Mouse (Mus musculus) midbrain, embryonic 16.5 days (tissue): ENCODE measurements around the gene Rps27l. TPM values are rescaled to one million over a fixed set of nuclear protein-coding genes. Genes with fewer than 3 reads are reported as not detected.

ENCODE experiments used
- ATAC-seq: fragments of 200-750 bp; cut with Nextera tagmentation; 2 replicates; pipeline ENCODE4 v1.8.0; 2017; ENCODE audit warnings: moderate TSS enrichment
- H3K27ac ChIP-seq: fragments of 300-500 bp; sonication (generic); 2 replicates; pipeline ENCODE4 v1.5.1; 2014; ENCODE audit warnings: mild to moderate bottlenecking, low read length, mixed read lengths
- H3K27me3 ChIP-seq: fragments of 300-500 bp; sonication (generic); 2 replicates; pipeline ENCODE4 v1.6.1; 2014; ENCODE audit warnings: low read depth, low read length, mixed read lengths; ENCODE audit not compliant: control insufficient read depth, insufficient read depth
- H3K36me3 ChIP-seq: fragments of 300-500 bp; sonication (generic); 2 replicates; pipeline ENCODE4 v1.6.1; 2014; ENCODE audit warnings: mild to moderate bottlenecking, low read length, moderate library complexity, mixed read lengths; ENCODE audit not compliant: control insufficient read depth, insufficient read depth
- H3K4me1 ChIP-seq: fragments of 300-500 bp; sonication (generic); 2 replicates; pipeline ENCODE4 v1.6.1; 2014; ENCODE audit warnings: mild to moderate bottlenecking, low read length, mixed read lengths; ENCODE audit not compliant: control insufficient read depth, insufficient read depth
- H3K4me2 ChIP-seq: fragments of 300-500 bp; sonication (generic); 2 replicates; pipeline ENCODE4 v1.6.1; 2014; ENCODE audit warnings: mild to moderate bottlenecking, low read length, mixed read lengths
- H3K4me3 ChIP-seq: fragments of 300-500 bp; sonication (generic); 2 replicates; pipeline ENCODE4 v1.5.1; 2014; ENCODE audit warnings: low read depth, mild to moderate bottlenecking, low read length, moderate library complexity, mixed read lengths
- H3K9ac ChIP-seq: fragments of 300-500 bp; sonication (generic); 2 replicates; pipeline ENCODE4 v1.6.1; 2014; ENCODE audit warnings: low read depth, low read length, mixed read lengths
- H3K9me3 ChIP-seq: fragments of 300-500 bp; sonication (generic); replicated peaks from 2 replicates; pipeline ENCODE4 v1.6.1; 2014; ENCODE audit warnings: mild to moderate bottlenecking, low read length, mixed read lengths; ENCODE audit not compliant: control insufficient read depth, poor library complexity, severe bottlenecking
- WGBS: fragments of 180-500 bp; shearing (Covaris S2); extraction: QIAGEN DNeasy Blood & Tissue Kit; methylation state at CpG from one replicate; pipeline ENCODE4 v1.1.7; 2014; 5-methylcytosine and 5-hydroxymethylcytosine counted together
- polyA plus RNA-seq: library from polyadenylated mRNA; unstranded; fragments of >200 nt; fragmentation: Nextera tagmentation; extraction: Ambion mirVana; gene quantifications from 2 replicates; pipeline ENCODE4 v1.2.1, GENCODE M21; 2015

Gene Rps27l
- polyA plus RNA-seq, 1 experiment from 2014 or later, result 157 TPM

DNA sequence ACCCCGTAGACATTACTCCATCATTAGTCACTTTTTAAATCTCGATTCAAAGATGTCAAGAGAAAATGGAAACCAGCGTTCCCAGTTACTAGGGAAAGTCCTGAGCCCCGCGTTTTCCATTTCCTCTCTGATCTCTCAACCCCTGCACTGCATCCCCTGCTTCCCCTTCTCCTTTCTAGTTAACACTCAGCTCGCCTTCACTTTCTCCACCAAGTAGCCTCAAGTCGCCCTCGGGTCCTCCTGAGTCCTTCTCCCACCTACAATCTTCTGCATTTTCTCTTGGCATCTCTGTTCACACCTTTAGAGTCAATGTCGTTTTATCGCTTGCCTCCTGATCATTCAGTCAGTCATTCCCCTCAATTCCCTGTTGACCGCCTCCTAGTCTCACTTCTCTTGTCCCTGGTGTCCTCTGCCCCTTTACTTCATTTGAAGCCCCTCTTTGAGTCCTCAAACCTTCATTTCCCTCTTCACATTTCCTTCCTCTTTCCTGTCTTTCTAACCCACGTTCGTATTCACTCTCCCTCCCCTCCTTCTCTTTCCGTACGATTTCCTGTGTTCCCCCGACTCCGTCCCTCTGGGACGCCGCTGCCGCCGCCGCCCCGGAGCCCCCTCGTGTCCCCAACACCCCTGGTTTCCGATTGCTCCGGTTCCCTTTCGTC is 27.1 kb upstream of the Rps27l start:
- peak overlapping the region; percentile 90 for H3K4me2 ChIP-seq
- H3K27me3 ChIP-seq, result no peaks in the 10 kb centered on the region
- WGBS, result 3% methylated on average over 27 of the region's 27 CpGs
- H3K9ac ChIP-seq, result peak overlapping the region; percentile 95
- peak overlapping the region; percentile 93 for H3K27ac ChIP-seq
- peaks cover 21% of the 10 kb centered on the region for H3K4me1 ChIP-seq
- ATAC-seq, result no peak
- no peaks in the 10 kb centered on the region for H3K9me3 ChIP-seq
- H3K4me3 ChIP-seq, result peak overlapping the region; percentile 94
- no peaks in the 10 kb centered on the region for H3K36me3 ChIP-seq

DNA sequence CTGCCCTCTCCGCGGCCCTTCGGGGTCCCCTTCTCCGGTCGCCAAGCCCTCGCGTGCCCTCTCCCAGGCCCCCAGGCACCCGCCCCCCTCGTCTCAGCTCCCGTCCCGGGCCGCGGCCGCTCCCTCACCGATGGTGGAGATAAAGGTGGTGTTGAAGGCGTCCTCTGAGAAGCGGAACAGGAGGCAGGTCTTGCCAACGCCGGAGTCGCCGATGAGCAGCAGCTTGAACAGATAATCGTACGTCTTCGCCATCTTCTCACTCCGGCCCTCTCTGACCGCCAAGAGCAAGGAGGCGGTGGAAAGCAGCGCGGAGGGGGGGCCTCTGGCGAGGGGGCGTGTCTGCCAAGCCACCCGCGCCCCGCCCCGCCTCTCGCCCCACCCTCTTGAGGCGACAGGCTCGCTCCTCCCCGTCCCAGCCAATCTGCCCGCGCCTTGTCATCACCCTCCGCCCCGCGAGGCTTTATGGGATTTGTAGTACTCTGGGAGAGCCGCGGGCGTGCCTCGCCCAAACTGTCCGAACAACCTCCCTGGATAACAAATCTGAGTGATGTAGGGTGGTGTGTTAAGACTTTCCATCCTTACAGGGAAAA is 26.4 kb upstream of the Rps27l start, which contains the start of gene Rab8b:
Gene Rab8b, minus strand, starts transcription at position 306 of the 590 bp plus-strand sequence.
- Histone ChIP-seq H3K4me1 (peaks cover 21% of the 10 kb centered on the region), H3K4me2 (peak within 1 kb of the TSS; percentile 90), H3K9me3 (no peaks in the 10 kb centered on the region), H3K27ac (peak within 1 kb of the TSS; percentile 93), H3K9ac (peak within 1 kb of the TSS; percentile 95), H3K36me3 (no peaks in the 10 kb centered on the region), H3K4me3 (peak within 1 kb of the TSS; percentile 94), H3K27me3 (no peaks in the 10 kb centered on the region)
- ATAC-seq, result peak; percentile 99
- under 1% methylated on average over 39 of the region's 49 CpGs for WGBS

DNA sequence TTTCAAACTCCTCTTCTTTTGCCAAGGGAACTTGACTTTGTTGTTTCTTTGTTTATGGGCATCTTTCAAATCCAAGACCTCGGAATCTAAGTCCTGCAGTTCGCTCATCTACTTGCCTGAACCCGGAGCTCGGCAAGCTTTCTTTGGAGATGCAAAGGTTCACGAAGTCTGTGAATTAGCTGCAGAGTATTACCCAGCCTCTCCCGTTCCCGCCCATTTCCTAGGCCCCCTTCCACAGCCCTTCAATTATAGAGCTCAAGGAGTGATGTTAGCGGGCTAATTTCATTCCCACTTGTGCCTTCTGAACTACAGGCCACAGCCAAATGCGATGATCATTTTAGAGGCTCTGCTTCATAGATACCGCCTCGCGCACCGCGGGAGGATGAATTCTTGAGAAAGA is 25.9 kb upstream of the Rps27l start:
- Histone ChIP-seq H3K4me1 (peaks cover 21% of the 10 kb centered on the region), H3K27ac (peak overlapping the region; percentile 78), H3K9me3 (no peaks in the 10 kb centered on the region), H3K27me3 (no peaks in the 10 kb centered on the region), H3K36me3 (no peaks in the 10 kb centered on the region), H3K4me2 (peak overlapping the region; percentile 78), H3K9ac (peak overlapping the region; percentile 57), H3K4me3 (peak overlapping the region; percentile 94)
- peak; percentile 64 for ATAC-seq
- WGBS, result under 1% methylated on average over 14 of the region's 14 CpGs

DNA sequence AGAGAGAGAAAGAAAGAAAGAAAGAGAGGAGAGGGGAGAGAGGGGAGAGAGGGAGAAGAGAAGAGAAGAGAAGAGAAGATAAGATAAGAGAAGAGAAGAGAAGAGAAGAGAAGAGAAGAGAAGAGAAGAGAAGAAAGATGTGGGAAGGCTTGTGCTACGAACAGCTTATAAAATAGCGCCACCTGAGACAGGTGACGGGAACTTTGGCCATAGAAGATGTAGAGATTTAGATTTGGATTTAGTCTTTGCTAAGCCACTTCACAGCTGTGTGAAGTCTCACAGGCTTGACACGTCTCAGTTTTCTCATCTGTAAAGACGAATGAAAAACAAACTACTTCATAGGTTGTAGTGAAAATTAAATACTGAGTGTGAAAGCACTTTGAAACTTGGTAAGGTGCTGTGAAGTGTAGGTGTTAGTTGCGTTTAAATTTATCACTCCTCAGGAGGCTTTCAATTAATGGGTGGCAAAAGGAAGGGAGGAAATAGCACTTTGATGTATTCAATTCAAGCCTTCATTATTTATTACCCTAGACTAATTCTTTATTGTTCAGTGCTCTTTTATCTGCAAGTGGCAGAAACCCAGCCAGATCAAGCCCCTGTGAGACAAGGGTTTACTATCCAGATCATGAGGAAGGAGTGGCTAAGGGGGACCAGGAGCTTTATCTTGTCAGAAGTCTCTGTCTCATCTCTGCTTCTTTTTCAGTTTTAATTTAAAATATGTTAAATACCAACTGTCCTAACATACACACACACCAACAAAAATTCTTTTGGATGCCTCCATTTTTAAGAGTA is 25.2 kb upstream of the Rps27l start:
- H3K27ac ChIP-seq, result no peak overlapping the region
- H3K36me3 ChIP-seq, result no peaks in the 10 kb centered on the region
- no peaks in the 10 kb centered on the region for H3K27me3 ChIP-seq
- H3K9me3 ChIP-seq, result no peaks in the 10 kb centered on the region
- H3K9ac ChIP-seq, result no peak overlapping the region
- H3K4me3 ChIP-seq, result no peak overlapping the region; the same call in 1 of the 2 replicates
- ATAC-seq, result no peak
- peaks cover 21% of the 10 kb centered on the region for H3K4me1 ChIP-seq
- 10% methylated on average over 6 of the region's 6 CpGs for WGBS
- peak overlapping the region; percentile 78; the same call in 1 of the 2 replicates for H3K4me2 ChIP-seq

DNA sequence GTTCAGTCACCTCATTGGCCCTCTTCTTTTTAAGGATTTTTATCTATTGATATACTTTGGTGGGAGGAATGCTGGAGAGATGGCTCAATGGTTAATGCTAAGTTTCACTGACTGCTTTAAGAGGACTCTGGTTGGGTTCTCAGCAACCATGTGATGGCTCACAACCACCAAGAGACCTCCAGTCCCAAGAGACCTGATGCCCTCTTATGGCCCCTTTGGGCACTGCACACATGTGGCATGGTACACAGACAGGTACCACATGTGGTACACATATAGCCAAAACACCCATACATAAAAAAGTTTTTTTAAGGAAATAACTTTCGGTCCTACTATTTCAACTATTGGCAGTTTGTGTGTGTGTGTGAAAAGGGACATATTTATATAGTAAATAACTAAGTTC is 23.8 kb upstream of the Rps27l start:
- no peak overlapping the region for H3K9ac ChIP-seq
- no peak overlapping the region for H3K4me3 ChIP-seq
- H3K4me1 ChIP-seq, result peaks cover 21% of the 10 kb centered on the region
- no peak for ATAC-seq
- 97% methylated on average over 1 of the region's 1 CpGs for WGBS
- no peaks in the 10 kb centered on the region for H3K9me3 ChIP-seq
- no peak overlapping the region for H3K4me2 ChIP-seq
- H3K27ac ChIP-seq, result no peak overlapping the region
- H3K36me3 ChIP-seq, result no peaks in the 10 kb centered on the region
- H3K27me3 ChIP-seq, result no peaks in the 10 kb centered on the region

DNA sequence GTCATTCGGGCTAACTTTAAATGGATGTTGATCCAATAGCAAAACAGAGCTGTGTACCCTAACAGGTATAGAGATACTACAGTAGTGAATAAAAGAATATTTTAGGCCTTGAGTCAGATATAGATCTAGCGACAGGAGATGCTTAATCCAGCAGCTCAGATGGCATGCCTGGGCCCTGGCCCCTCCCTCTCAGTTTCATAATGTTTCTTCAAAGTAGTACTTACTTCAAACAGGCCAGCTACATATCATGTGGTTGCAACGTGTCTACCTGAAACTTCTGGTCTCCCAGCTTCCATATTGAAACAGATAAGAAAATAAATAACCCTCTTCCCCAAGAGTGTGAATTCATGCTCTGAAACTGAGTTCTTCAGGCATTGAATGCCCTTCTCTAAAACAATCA is 20.0 kb upstream of the Rps27l start:
- WGBS, result 88% methylated on average over 3 of the region's 3 CpGs
- no peak overlapping the region for H3K27ac ChIP-seq
- H3K36me3 ChIP-seq, result no peaks in the 10 kb centered on the region
- 0 out of 2 replicates have a peak, but pooled peaks cover 2% of the 10 kb centered on the region for H3K4me1 ChIP-seq
- H3K4me2 ChIP-seq, result no peak overlapping the region
- ATAC-seq, result no peak
- no peak overlapping the region for H3K9ac ChIP-seq
- no peak overlapping the region for H3K4me3 ChIP-seq
- H3K27me3 ChIP-seq, result no peaks in the 10 kb centered on the region
- no peaks in the 10 kb centered on the region for H3K9me3 ChIP-seq

DNA sequence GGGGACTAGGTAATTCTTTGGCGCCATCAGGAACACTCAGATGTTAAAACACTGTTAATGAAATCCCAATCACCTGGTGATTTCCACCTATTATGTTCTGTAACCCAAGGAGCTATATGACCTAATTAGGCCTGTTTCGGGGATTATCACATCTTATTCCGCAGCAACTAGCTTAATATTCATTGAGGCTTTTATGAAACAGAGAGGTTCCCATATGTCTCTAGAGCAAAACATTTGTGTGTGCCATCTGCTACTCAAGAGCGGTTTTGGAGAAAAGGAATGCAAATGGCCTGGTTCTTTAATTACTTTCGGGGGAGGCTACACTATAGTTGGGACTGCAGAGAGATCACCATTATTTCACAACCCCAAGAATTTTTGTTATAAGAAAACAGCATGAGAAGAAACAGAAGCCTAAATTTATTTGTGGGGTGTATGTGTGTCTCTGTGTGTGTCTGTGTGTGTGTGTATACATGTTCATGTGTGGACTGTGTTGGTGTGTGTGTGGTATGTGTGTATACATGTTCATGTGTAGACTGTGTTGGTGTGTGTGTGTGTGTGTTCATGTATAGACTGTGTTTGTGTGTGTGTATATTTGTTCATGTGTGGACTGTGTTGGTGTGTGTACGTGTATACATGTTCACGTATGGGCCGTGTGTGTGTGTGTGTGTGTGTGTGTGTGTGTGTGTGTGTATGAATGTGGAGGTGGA is 18.0 kb upstream of the Rps27l start:
- ATAC-seq, result no peak
- H3K4me2 ChIP-seq, result no peak overlapping the region
- H3K9ac ChIP-seq, result no peak overlapping the region
- H3K4me3 ChIP-seq, result no peak overlapping the region
- H3K4me1 ChIP-seq, result 0 out of 2 replicates have a peak, but pooled peaks cover 2% of the 10 kb centered on the region
- H3K27me3 ChIP-seq, result no peaks in the 10 kb centered on the region
- H3K27ac ChIP-seq, result no peak overlapping the region
- no peaks in the 10 kb centered on the region for H3K36me3 ChIP-seq
- 48% methylated on average over 7 of the region's 8 CpGs for WGBS
- H3K9me3 ChIP-seq, result no peaks in the 10 kb centered on the region

DNA sequence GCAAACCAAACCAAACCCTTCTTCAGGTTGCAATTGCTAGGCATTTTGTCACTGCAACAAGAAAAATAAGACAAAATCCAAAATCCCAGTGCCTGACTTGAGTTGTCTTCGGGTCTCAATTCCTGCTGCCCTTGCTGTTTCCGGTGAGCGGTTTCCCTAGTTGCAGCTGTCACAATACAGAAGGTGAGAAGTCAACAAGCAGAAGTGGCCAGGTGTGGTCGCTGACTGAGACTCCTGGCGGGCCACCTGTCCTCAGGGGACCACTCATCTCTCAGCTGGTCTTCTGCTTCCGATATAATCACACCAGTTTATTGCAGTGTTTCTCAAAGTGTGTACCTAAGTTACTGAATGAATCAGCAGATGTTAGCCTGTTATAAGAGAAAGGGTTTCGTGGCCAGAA is 15.5 kb upstream of the Rps27l start:
- no peaks in the 10 kb centered on the region for H3K27me3 ChIP-seq
- H3K4me1 ChIP-seq, result peaks cover 10% of the 10 kb centered on the region
- no peak overlapping the region for H3K9ac ChIP-seq
- no peaks in the 10 kb centered on the region for H3K36me3 ChIP-seq
- ATAC-seq, result no peak
- H3K9me3 ChIP-seq, result no peaks in the 10 kb centered on the region
- no peak overlapping the region for H3K27ac ChIP-seq
- H3K4me3 ChIP-seq, result no peak overlapping the region
- 76% methylated on average over 7 of the region's 7 CpGs for WGBS
- H3K4me2 ChIP-seq, result no peak overlapping the region
